In the genomic region with DNA sequence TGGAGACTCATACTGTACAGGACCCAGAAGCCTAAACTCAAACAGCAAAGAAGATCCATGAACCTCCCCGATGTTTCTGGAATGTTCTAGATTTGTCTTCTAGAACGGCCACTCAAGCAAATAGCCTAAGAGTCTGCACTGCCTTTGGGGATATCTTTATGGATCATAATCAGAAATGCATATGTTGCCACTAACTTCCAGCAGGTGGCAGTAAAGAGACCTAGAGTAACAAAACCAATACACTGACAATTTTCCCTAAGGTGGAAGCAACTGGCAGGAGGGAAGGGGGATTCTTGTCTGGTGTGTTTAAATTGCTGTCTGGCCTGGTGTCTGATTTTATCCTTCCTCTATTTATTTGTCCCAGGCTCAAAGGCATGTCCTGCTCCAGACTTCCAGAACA, we compare ENCODE assay signal across 9 mouse cellular contexts.
DNase-seq lines count a peak whose midpoint lies in the region; ATAC-seq and TF ChIP-seq lines count a peak whose summit lies in the region.
"Had no signal": no experiment of that assay in that cellular context is flagged by ENCODE, and none has a peak within 500 bp of the region (broad histone marks: within the 10 kb centered on the region; RNA-seq: fewer than 3 reads in every experiment).

No protein-coding gene starts in this region.

- no peaks in the 10 kb centered on the region for H3K4me1 ChIP-seq in hindbrain, embryonic 11.5 days (replicated peaks; ENCODE audit: control insufficient read depth, insufficient read depth, low read length)
- H3K4me1 ChIP-seq in hindbrain, embryonic 14.5 days (replicated peaks; ENCODE audit: control insufficient read depth, insufficient read depth, low read length): no peaks in the 10 kb centered on the region
- H3K4me1 ChIP-seq in midbrain, postnatal 0 days (ENCODE audit: insufficient read depth, low read length): no peaks in the 10 kb centered on the region
- no peaks in the 10 kb centered on the region for H3K4me1 ChIP-seq in midbrain, embryonic 16.5 days (ENCODE audit: control insufficient read depth, insufficient read depth, low read length)
- peaks cover 1% of the 10 kb centered on the region; the same call in 1 of the 2 replicates for H3K4me1 ChIP-seq in cortical plate, adult 2 months (ENCODE audit: control insufficient read depth, insufficient read depth, low read length)

- no peak for ATAC-seq in hindbrain, embryonic 11.5 days (ENCODE audit: low FRiP score)
- ATAC-seq in hindbrain, embryonic 14.5 days (ENCODE audit: low FRiP score): no peak
- no peak for ATAC-seq in midbrain, postnatal 0 days (ENCODE audit: low FRiP score)
- ATAC-seq in midbrain, embryonic 16.5 days: no peak

- no peak overlapping the region for H3K9ac ChIP-seq in hindbrain, embryonic 11.5 days (ENCODE audit: low read depth, low read length)
- H3K9ac ChIP-seq in hindbrain, embryonic 14.5 days: no peak overlapping the region
- H3K9ac ChIP-seq in midbrain, postnatal 0 days (replicated peaks; ENCODE audit: low read length, poor library complexity, severe bottlenecking): no peak overlapping the region
- no peak overlapping the region for H3K9ac ChIP-seq in midbrain, embryonic 16.5 days (ENCODE audit: low read depth, low read length)
- H3K9ac ChIP-seq: neural tube, embryonic 13.5 days had no signal

- TF ChIP-seq POLR2A in cortical plate, adult 2 months (IDR thresholded peaks at IDR 0.05; ENCODE audit: extremely low read depth, insufficient read depth, low read length): no peak

- TF ChIP-seq CTCF in midbrain, postnatal 0 days (IDR thresholded peaks at IDR 0.05): peak; percentile 66
- peak; percentile 41; the same call in 1 of the 2 replicates for TF ChIP-seq CTCF in cortical plate, adult 2 months (IDR thresholded peaks at IDR 0.05; ENCODE audit: extremely low read depth, insufficient read depth, low read length)

- peak; percentile 46 for DNase-seq in hindbrain, embryonic 11.5 days (ENCODE audit: low spot score)
- no peak for DNase-seq in hindbrain, embryonic 14.5 days (ENCODE audit: low spot score)
- DNase-seq in midbrain, postnatal 0 days (ENCODE audit: low spot score): peak; percentile 47
- peak; percentile 28 for DNase-seq in thymus, postnatal 25 days
- DNase-seq in adrenal gland, adult 8-10 months: no peak
- DNase-seq in urinary bladder, adult 18-20 months (ENCODE audit: low spot score in 2 of 2): no peak

- H3K27ac ChIP-seq in hindbrain, embryonic 11.5 days (ENCODE audit: low read depth, low read length): no peak overlapping the region
- no peak overlapping the region for H3K27ac ChIP-seq in hindbrain, embryonic 14.5 days
- no peak overlapping the region for H3K27ac ChIP-seq in midbrain, postnatal 0 days (ENCODE audit: low read depth, low read length)
- H3K27ac ChIP-seq in midbrain, embryonic 16.5 days (ENCODE audit: low read length): no peak overlapping the region
- H3K27ac ChIP-seq in cortical plate, adult 2 months (ENCODE audit: insufficient read depth, low read length): no peak overlapping the region
- H3K27ac ChIP-seq: neural tube, embryonic 13.5 days had no signal

- H3K9me3 ChIP-seq in hindbrain, embryonic 11.5 days (ENCODE audit: control insufficient read depth, low read length): no peaks in the 10 kb centered on the region
- 0 out of 2 replicates have a peak, but pooled peaks cover 5% of the 10 kb centered on the region for H3K9me3 ChIP-seq in hindbrain, embryonic 14.5 days (ENCODE audit: control insufficient read depth, low read length)
- H3K9me3 ChIP-seq in midbrain, postnatal 0 days (ENCODE audit: low read length): no peaks in the 10 kb centered on the region
- peaks cover 4% of the 10 kb centered on the region; the same call in 1 of the 2 replicates for H3K9me3 ChIP-seq in midbrain, embryonic 16.5 days (replicated peaks; ENCODE audit: control insufficient read depth, low read length, poor library complexity, severe bottlenecking)

- H3K4me2 ChIP-seq in hindbrain, embryonic 11.5 days (replicated peaks; ENCODE audit: low read depth, low read length): no peak overlapping the region
- no peak overlapping the region for H3K4me2 ChIP-seq in hindbrain, embryonic 14.5 days (replicated peaks)
- no peak overlapping the region for H3K4me2 ChIP-seq in midbrain, postnatal 0 days (ENCODE audit: low read depth, low read length, poor library complexity, severe bottlenecking)
- no peak overlapping the region for H3K4me2 ChIP-seq in midbrain, embryonic 16.5 days (ENCODE audit: low read length)
- H3K4me2 ChIP-seq: neural tube, embryonic 13.5 days had no signal

- H3K36me3 ChIP-seq in hindbrain, embryonic 11.5 days (ENCODE audit: control insufficient read depth, insufficient read depth, low read length): no peaks in the 10 kb centered on the region
- no peaks in the 10 kb centered on the region for H3K36me3 ChIP-seq in hindbrain, embryonic 14.5 days (replicated peaks; ENCODE audit: control insufficient read depth, insufficient read depth)
- H3K36me3 ChIP-seq in midbrain, postnatal 0 days (ENCODE audit: insufficient read depth, low read length): no peaks in the 10 kb centered on the region
- H3K36me3 ChIP-seq in midbrain, embryonic 16.5 days (ENCODE audit: control insufficient read depth, insufficient read depth, low read length): no peaks in the 10 kb centered on the region
- H3K36me3 ChIP-seq: neural tube, embryonic 13.5 days had no signal

- H3K27me3 ChIP-seq in hindbrain, embryonic 11.5 days (ENCODE audit: control insufficient read depth, insufficient read depth, low read length): no peaks in the 10 kb centered on the region
- H3K27me3 ChIP-seq in hindbrain, embryonic 14.5 days (ENCODE audit: control insufficient read depth, insufficient read depth, low read length): no peaks in the 10 kb centered on the region
- H3K27me3 ChIP-seq in midbrain, postnatal 0 days (ENCODE audit: insufficient read depth, low read length): no peaks in the 10 kb centered on the region
- no peaks in the 10 kb centered on the region; the same call in 1 of the 2 replicates for H3K27me3 ChIP-seq in midbrain, embryonic 16.5 days (ENCODE audit: control insufficient read depth, insufficient read depth, low read depth, low read length)

- 95% methylated on average over 2 of the region's 2 CpGs for WGBS in hindbrain, embryonic 11.5 days
- 92% methylated on average over 2 of the region's 2 CpGs for WGBS in hindbrain, embryonic 14.5 days
- 97% methylated on average over 2 of the region's 2 CpGs for WGBS in midbrain, postnatal 0 days
- 94% methylated on average over 2 of the region's 2 CpGs for WGBS in midbrain, embryonic 16.5 days

- H3K4me3 ChIP-seq in hindbrain, embryonic 11.5 days (ENCODE audit: low read depth, low read length): no peak overlapping the region
- no peak overlapping the region for H3K4me3 ChIP-seq in hindbrain, embryonic 14.5 days (replicated peaks; ENCODE audit: low read length)
- no peak overlapping the region for H3K4me3 ChIP-seq in midbrain, postnatal 0 days (ENCODE audit: low read depth, low read length)
- no peak overlapping the region for H3K4me3 ChIP-seq in midbrain, embryonic 16.5 days (ENCODE audit: low read depth, low read length)
- H3K4me3 ChIP-seq in cortical plate, adult 2 months (ENCODE audit: insufficient read depth, low read length): no peak overlapping the region
- H3K4me3 ChIP-seq: neural tube, embryonic 13.5 days had no signal

Comparison
In these comparisons a context has a peak if more than half of its experiments do, and no peak if none do; other contexts are left out.
1. DNase-seq: peak in hindbrain, embryonic 11.5 days (single experiment), midbrain, postnatal 0 days (single experiment) and thymus, postnatal 25 days (single experiment); none in hindbrain, embryonic 14.5 days (single experiment), adrenal gland, adult 8-10 months (single experiment) and urinary bladder, adult 18-20 months (0 of 2).